Mouse (Mus musculus) hindbrain, embryonic 13.5 days (tissue): Measurements from ENCODE around the gene Phf12. TPM values are rescaled to one million over a fixed set of nuclear protein-coding genes. Genes with fewer than 3 reads are reported as not detected.

ENCODE experiments used
- ATAC-seq: fragments of 200-750 bp; cut with Nextera tagmentation; 2 replicates; pipeline ENCODE4 v1.8.0; 2017; ENCODE audit warnings: moderate TSS enrichment; ENCODE audit not compliant: low FRiP score
- H3K27ac ChIP-seq: fragments of 300-500 bp; sonication (generic); 2 replicates; pipeline ENCODE4 v1.5.1; 2015; ENCODE audit warnings: inconsistent platforms, mild to moderate bottlenecking, moderate library complexity
- H3K27me3 ChIP-seq: fragments of 300-500 bp; sonication (generic); 2 replicates; pipeline ENCODE4 v1.6.1; 2015; ENCODE audit warnings: mild to moderate bottlenecking, inconsistent platforms
- H3K36me3 ChIP-seq: fragments of 300-500 bp; sonication (generic); 2 replicates; pipeline ENCODE4 v1.6.1; 2015; ENCODE audit warnings: mild to moderate bottlenecking, inconsistent platforms
- H3K4me1 ChIP-seq: fragments of 300-500 bp; sonication (generic); replicated peaks from 2 replicates; pipeline ENCODE4 v1.6.1; 2015; ENCODE audit warnings: inconsistent platforms
- H3K4me2 ChIP-seq: fragments of 300-500 bp; sonication (generic); 2 replicates; pipeline ENCODE4 v1.6.1; 2015; ENCODE audit warnings: inconsistent platforms, mild to moderate bottlenecking, moderate library complexity
- H3K4me3 ChIP-seq: fragments of 300-500 bp; sonication (generic); 2 replicates; pipeline ENCODE4 v1.5.1; 2015; ENCODE audit warnings: mild to moderate bottlenecking, inconsistent platforms
- H3K9ac ChIP-seq: fragments of 300-500 bp; sonication (generic); 2 replicates; pipeline ENCODE4 v1.6.1; 2015; ENCODE audit warnings: mild to moderate bottlenecking, inconsistent platforms
- H3K9me3 ChIP-seq: fragments of 300-500 bp; sonication (generic); 2 replicates; pipeline ENCODE4 v1.6.1; 2016; ENCODE audit warnings: inconsistent platforms
- WGBS: fragments of 180-500 bp; shearing (Covaris S2); methylation state at CpG from one replicate; pipeline ENCODE4 v1.1.7; 2015; 5-methylcytosine and 5-hydroxymethylcytosine counted together
- microRNA counts: library from miRNA; unstranded; fragments of <30 nt; microRNA quantifications from one replicate; lab custom pipeline; 2016
- microRNA-seq: library from miRNA; unstranded; fragments of <30 nt; microRNA quantifications from one replicate; pipeline ENCODE4, GENCODE M21; 2016
- polyA plus RNA-seq: library from polyadenylated mRNA; unstranded; fragments of >200 nt; fragmentation: Nextera tagmentation; extraction: Ambion mirVana; gene quantifications from 2 replicates; pipeline ENCODE4 v1.2.1, GENCODE M21; 2015

The Phf12 gene
- polyA plus RNA-seq, 1 experiment from 2014 or later: 18.9 TPM

DNA sequence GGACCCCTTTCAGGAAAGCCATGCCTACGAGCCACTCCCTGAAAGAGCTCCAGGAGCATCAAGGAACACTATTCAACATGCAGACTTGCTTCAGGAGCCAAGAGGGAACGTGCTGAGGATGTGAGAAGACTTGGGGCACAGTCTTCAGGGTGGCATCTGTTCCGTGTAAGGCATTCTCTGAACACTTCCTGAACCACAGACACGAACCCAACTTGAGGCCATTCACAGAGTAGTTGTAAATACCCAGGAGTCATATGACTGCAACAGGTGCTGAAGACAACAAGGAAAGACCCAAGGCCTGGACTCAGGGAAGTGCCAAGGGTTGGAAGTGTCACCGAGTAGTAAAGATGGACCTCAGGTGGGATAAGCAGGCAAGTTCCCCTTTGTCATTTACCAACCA, 85.0 kb downstream of the Phf12 start:
- no peak for ATAC-seq
- Histone ChIP-seq H3K36me3 (peaks cover 19% of the 10 kb centered on the region), H3K27ac (no peak overlapping the region), H3K4me2 (no peak overlapping the region), H3K27me3 (no peaks in the 10 kb centered on the region), H3K9me3 (no peaks in the 10 kb centered on the region), H3K4me3 (no peak overlapping the region), H3K9ac (no peak overlapping the region), H3K4me1 (no peaks in the 10 kb centered on the region)
- whole genome bisulfite sequencing: 82% methylated on average over 5 of the region's 5 CpGs

DNA sequence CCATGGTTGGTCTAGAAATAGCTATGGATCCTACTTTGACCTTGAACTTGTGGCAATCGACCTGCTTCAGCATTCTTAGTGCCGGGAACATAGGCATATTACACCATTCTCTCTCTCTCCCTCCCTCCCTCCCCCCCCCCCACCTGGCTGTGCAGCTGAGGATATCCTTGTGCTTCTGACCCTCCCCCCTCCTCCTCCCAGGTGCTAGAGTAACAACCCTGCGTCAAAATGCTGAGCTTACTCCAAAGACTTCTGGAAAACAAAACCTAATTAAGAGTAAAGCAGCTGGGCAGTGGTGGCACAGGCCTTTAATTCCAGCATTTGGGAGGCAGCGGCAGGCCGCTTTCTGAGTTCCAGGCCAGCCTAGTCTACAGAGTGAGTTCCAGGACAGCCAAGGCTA, 86.6 kb downstream of the Phf12 start:
- H3K9ac ChIP-seq: no peak overlapping the region
- H3K27me3 ChIP-seq: no peaks in the 10 kb centered on the region
- H3K4me1 ChIP-seq: no peaks in the 10 kb centered on the region
- no peak overlapping the region for H3K4me2 ChIP-seq
- WGBS: 84% methylated on average over 5 of the region's 5 CpGs
- no peak overlapping the region for H3K27ac ChIP-seq
- H3K9me3 ChIP-seq: no peaks in the 10 kb centered on the region
- H3K4me3 ChIP-seq: no peak overlapping the region
- H3K36me3 ChIP-seq: peaks cover 34% of the 10 kb centered on the region
- no peak for ATAC-seq

DNA sequence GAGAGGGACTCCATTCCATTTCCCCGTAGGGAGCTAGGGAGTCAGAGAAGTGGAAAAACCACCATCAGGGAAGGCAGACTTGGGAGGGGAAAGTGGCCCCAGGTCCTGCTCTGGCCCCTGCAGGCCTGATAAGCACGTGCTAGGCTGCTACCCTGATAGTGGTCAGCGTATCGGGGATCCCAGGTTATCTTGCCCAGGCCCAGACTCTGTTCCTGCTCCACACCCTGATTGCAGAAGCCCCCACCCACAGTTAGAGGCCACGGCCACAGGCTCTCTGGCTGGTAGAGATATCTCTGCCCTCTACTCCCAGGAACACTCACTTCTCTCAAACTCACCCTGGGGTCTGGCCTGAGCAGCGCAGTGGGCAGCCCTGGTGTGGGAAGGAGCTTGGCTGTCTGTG, 87.1 kb downstream of the Phf12 start:
- no peak for ATAC-seq
- WGBS: 88% methylated on average over 6 of the region's 6 CpGs
- no peaks in the 10 kb centered on the region for H3K27me3 ChIP-seq

DNA sequence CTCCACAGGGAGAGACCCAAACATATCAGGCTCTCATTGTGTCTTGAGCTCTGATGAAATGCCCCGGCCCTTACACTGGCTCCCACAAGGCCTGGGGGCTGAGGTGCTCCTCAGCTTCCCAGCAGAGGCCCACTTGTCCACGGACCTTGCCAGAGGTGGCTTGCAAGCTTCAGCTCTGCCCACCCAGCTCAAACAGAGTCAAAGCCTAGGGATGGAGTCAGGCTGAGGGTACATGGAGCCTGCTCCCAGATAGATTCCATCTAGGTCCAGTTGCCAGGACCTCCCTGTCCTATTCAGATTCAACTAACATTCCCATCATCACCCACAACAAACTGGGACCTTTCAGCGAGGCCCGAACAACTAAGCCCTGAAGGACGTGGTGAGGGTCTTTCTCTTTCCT, 89.4 kb downstream of the Phf12 start:
- no peak for ATAC-seq
- WGBS: 86% methylated on average over 5 of the region's 5 CpGs
- Histone ChIP-seq H3K4me3 (no peak overlapping the region), H3K27me3 (no peaks in the 10 kb centered on the region), H3K9ac (no peak overlapping the region), H3K36me3 (peaks cover 62% of the 10 kb centered on the region), H3K4me2 (no peak overlapping the region), H3K9me3 (no peaks in the 10 kb centered on the region), H3K4me1 (no peaks in the 10 kb centered on the region), H3K27ac (no peak overlapping the region)

More for the DNA sequence above, 87.1 kb downstream of the Phf12 start:
- Histone ChIP-seq H3K4me1 (no peaks in the 10 kb centered on the region), H3K27ac (no peak overlapping the region), H3K9me3 (no peaks in the 10 kb centered on the region), H3K4me2 (no peak overlapping the region), H3K9ac (no peak overlapping the region), H3K4me3 (no peak overlapping the region), H3K36me3 (peaks cover 39% of the 10 kb centered on the region)

DNA sequence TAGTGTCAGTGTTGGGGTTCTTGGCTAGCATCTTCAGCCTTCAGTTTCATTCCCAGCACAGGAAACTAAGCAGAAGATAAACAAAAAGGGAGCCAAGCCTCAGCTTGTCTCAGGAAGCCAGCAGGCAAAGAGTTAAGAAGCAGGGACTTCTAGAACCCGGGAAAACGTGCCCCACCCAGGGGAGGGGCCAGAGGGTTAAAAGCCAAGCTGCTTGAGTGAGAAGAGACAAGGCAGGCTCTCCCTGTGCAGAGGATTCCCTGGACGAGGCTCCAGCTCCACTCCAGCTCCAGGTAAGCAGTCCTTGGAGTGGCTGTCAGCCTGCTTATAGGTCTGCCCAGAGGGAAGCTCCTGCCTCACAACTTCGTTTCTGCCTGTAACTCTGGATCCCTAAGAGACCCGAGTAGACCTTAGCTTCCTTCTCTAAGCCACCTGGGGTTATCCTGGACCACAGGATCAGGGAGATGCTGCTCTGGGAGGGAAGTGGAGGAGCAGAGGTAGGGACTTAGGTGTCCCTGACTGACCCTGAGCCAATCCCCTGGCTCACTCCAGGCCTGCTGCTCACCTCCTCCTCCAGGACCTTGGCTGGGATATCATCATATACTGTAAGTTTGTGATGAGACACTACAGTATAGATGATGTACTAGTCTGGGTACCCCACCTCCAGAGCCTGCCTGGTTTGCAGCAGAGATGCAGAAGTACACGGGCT, 90.0 kb downstream of the Phf12 start:
- Histone ChIP-seq H3K27ac (no peak overlapping the region), H3K9ac (no peak overlapping the region), H3K4me2 (no peak overlapping the region), H3K4me1 (no peaks in the 10 kb centered on the region), H3K27me3 (no peaks in the 10 kb centered on the region), H3K4me3 (no peak overlapping the region), H3K36me3 (peaks cover 68% of the 10 kb centered on the region), H3K9me3 (no peaks in the 10 kb centered on the region)
- WGBS: 36% methylated on average over 6 of the region's 6 CpGs
- no peak for ATAC-seq

DNA sequence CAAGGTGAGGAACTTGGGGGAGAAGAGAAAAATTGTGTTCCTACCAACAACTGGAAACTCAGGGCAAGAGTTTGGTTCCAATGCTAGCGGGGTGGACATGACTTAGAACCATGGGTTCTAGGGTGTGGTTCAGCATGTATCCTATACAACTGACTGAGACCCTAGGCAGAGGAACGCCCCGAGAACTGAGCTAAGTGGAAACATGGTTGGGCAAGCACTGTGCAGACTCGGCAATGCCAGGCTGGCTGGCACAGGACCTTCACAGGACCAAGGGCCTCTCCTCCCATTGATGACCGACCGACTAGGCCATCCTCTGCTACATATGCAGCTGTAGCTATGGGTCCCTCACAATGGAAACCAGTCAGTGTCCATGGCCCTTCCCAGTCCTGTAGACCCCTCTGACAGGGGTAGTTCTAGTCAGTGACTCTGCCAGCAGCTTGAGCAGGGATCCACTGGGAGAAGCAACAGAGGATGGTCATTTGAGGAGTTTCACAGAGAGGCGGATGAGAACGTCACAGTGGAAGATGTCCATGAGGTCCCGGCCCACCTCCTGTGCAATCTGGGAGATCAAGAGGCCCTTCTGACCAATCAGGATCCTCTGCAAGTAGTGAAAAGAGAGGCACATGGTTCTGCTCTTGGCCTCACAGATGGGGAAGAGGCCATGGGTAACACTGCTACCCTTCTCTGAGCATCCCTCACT, 91.2 kb downstream of the Phf12 start:
- 96% methylated on average over 9 of the region's 9 CpGs for WGBS

DNA sequence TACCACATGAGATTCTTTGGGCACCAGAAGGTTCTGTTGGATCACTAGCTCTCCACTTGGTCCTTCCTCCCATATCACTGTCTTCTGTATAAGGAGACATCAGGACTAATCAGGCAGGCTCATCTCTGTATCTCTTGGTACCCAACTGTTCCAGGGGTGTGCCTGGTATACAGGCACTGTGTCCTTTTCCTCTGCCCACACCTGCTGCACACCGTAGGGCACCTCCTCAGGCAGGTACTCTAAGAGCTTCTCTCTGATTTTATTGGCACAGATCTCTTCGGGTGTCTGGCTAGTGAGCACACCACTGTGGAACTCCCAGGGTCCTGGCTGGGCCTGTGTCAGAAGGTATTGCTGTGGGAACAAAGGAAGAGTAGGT, 91.7 kb downstream of the Phf12 start:
- Histone ChIP-seq H3K27ac (no peak overlapping the region), H3K27me3 (no peaks in the 10 kb centered on the region), H3K4me3 (no peak overlapping the region), H3K4me2 (no peak overlapping the region), H3K9me3 (no peaks in the 10 kb centered on the region), H3K36me3 (peaks cover 70% of the 10 kb centered on the region), H3K9ac (no peak overlapping the region), H3K4me1 (peaks cover 5% of the 10 kb centered on the region)
- WGBS: 91% methylated on average over 2 of the region's 2 CpGs
- no peak for ATAC-seq

More for the DNA sequence above, 91.2 kb downstream of the Phf12 start:
- no peak for ATAC-seq
- no peaks in the 10 kb centered on the region; the same call in 1 of the 2 replicates for H3K4me1 ChIP-seq
- no peak overlapping the region for H3K9ac ChIP-seq
- H3K4me3 ChIP-seq: no peak overlapping the region
- peaks cover 70% of the 10 kb centered on the region for H3K36me3 ChIP-seq
- H3K27me3 ChIP-seq: no peaks in the 10 kb centered on the region
- H3K27ac ChIP-seq: no peak overlapping the region
- no peaks in the 10 kb centered on the region for H3K9me3 ChIP-seq
- no peak overlapping the region for H3K4me2 ChIP-seq

DNA sequence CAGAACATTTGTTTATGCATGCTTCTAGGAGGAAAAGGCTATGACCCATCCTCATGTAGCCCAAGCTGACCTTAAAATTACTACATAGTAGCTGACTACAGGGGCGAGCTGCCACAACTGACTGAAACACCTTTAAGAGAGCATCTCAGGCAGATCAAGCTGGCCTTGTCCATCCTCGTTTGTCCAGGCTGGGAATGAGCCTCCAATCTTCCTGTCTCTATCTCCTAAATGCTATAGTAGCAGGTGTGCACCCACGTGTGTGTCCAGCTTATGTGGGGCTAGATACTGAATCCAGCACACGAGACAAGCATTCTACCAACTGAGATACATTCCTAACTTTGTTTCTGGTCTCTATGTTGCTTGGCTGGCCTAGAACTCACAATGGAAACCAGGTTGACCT, 92.1 kb downstream of the Phf12 start:
- ATAC-seq: no peak
- 93% methylated on average over 4 of the region's 4 CpGs for WGBS
- H3K4me3 ChIP-seq: no peak overlapping the region

More for the DNA sequence above, 92.1 kb downstream of the Phf12 start:
- H3K27me3 ChIP-seq: no peaks in the 10 kb centered on the region
- H3K36me3 ChIP-seq: peaks cover 70% of the 10 kb centered on the region
- H3K9ac ChIP-seq: no peak overlapping the region
- no peak overlapping the region for H3K27ac ChIP-seq
- no peak overlapping the region for H3K4me2 ChIP-seq
- H3K9me3 ChIP-seq: no peaks in the 10 kb centered on the region
- H3K4me1 ChIP-seq: peaks cover 9% of the 10 kb centered on the region

MicroRNAs within 50 kb of the gene (microRNA counts, 519-probe panel; counts per million panel counts)
- 3,572 counts per million, percentile 47 among the panel's probes with 10 or more counts for microRNA mmu-miR-144 (lab: Ali Mortazavi, UCI)
- 3,299 counts per million, percentile 41 among the panel's probes with 10 or more counts for microRNA mmu-miR-451 (lab: Ali Mortazavi, UCI)

Small RNA genes within 50 kb of the gene (microRNA-seq; reads per million reads assigned to microRNA genes)
- gene Mir144 (21.9 reads per million, percentile 31 among the genes with 10 or more reads in this experiment), gene Mir451a (not detected), gene Mir451b (not detected)

Other genes with a start within 250 kb of the Phf12 start
- gene Myo18a, start 219.5 kb upstream of the Phf12 start, polyA plus RNA-seq: 45.4 and 54.0 TPM in 2 replicates
- gene Gm10277, start 195.0 kb upstream of the Phf12 start, polyA plus RNA-seq: 2.0 and 2.7 TPM in 2 replicates
- 4.2 and 6.6 TPM in 2 replicates for gene Pipox, start 88.7 kb upstream of the Phf12 start, polyA plus RNA-seq
- gene Sez6, start 52.0 kb upstream of the Phf12 start, polyA plus RNA-seq: 112 and 121 TPM in 2 replicates
- 37.1 and 39.3 TPM in 2 replicates for gene Dhrs13, start 49.5 kb downstream of the Phf12 start, polyA plus RNA-seq
- gene Flot2, start 55.2 kb downstream of the Phf12 start, polyA plus RNA-seq: 80.5 and 86.4 TPM in 2 replicates
- gene Eral1, start 97.6 kb downstream of the Phf12 start, polyA plus RNA-seq: 31.5 and 32.0 TPM in 2 replicates
- gene Fam222b, start 111.9 kb downstream of the Phf12 start, polyA plus RNA-seq: 28.2 and 31.4 TPM in 2 replicates
- 125 and 127 TPM in 2 replicates for gene Traf4, start 182.8 kb downstream of the Phf12 start, polyA plus RNA-seq
- gene Nek8, start 193.9 kb downstream of the Phf12 start, polyA plus RNA-seq: 6.6 and 6.7 TPM in 2 replicates
- gene Tlcd1, start 194.0 kb downstream of the Phf12 start, polyA plus RNA-seq: 7.0 and 8.3 TPM in 2 replicates
- 913 and 965 TPM in 2 replicates for gene Rpl23a, start 200.8 kb downstream of the Phf12 start, polyA plus RNA-seq
- 53.2 TPM in 2 replicates for gene Rab34, start 205.7 kb downstream of the Phf12 start, polyA plus RNA-seq
- gene Proca1, start 210.6 kb downstream of the Phf12 start, polyA plus RNA-seq: 2.5 and 3.3 TPM in 2 replicates